In genomic region chr14:105893623-105893995, GRCm38 (mm10) we compare ENCODE assay signal across 9 mouse cellular contexts. TPM values are rescaled to one million over a fixed set of nuclear protein-coding genes. Genes with fewer than 3 reads are reported as not detected.
DNase-seq lines count a peak whose midpoint lies in the region; ATAC-seq and TF ChIP-seq lines count a peak whose summit lies in the region.
"Had no signal": no experiment of that assay in that cellular context is flagged by ENCODE, and none has a peak within 500 bp of the region (broad histone marks: within the 10 kb centered on the region; RNA-seq: fewer than 3 reads in every experiment).

No protein-coding gene starts in this region.

- peaks cover 32% of the 10 kb centered on the region for H3K4me1 ChIP-seq in hindbrain, embryonic 10.5 days (replicated peaks)

- intact Hi-C loops in gastrocnemius, adult 2 months (cut with DNase I) = loop anchor here (5.0 to 10.0 kb wide), 4 partner anchors 216 to 719 kb away; partner anchors contain the start of gene Rbm26
- intact Hi-C loops in left cerebral cortex, postnatal 36 days (cut with DNase I) = loop anchor here (5.0 kb wide), 1 partner anchor 111 kb away; no protein-coding TSS in a partner anchor

- 12% methylated on average over 9 of the region's 9 CpGs for WGBS in hindbrain, embryonic 10.5 days

- TF ChIP-seq CTCF in gastrocnemius, adult 2 months (IDR thresholded peaks at IDR 0.05) = no peak

- TF ChIP-seq POLR2A in myocyte (IDR thresholded peaks at IDR 0.05; ENCODE audit: insufficient read length, low read depth) = no peak

- peak overlapping the region; percentile 62 for H3ac ChIP-seq in myocyte (ENCODE audit: control insufficient read depth, insufficient read length)

- H3K27ac ChIP-seq in gastrocnemius, adult 2 months = peak overlapping the region; percentile 98
- H3K27ac ChIP-seq in hindbrain, embryonic 10.5 days = peak overlapping the region; percentile 96

- no peaks in the 10 kb centered on the region for H3K27me3 ChIP-seq in hindbrain, embryonic 10.5 days (ENCODE audit: insufficient read depth, poor library complexity, severe bottlenecking)
- H3K27me3 ChIP-seq in myocyte (ENCODE audit: control insufficient read depth, insufficient read depth, insufficient read length) = no peaks in the 10 kb centered on the region

- peaks cover 68% of the 10 kb centered on the region for H3K79me2 ChIP-seq in myocyte (ENCODE audit: control insufficient read depth, insufficient read depth)

- H3K36me3 ChIP-seq in hindbrain, embryonic 10.5 days = peaks cover 26% of the 10 kb centered on the region
- peaks cover 21% of the 10 kb centered on the region for H3K36me3 ChIP-seq in myocyte (ENCODE audit: control insufficient read depth, insufficient read depth)
- H3K36me3 ChIP-seq: G1E had no signal

- no peak for DNase-seq in gastrocnemius, adult 2 months
- DNase-seq in gastrocnemius, postnatal 25 days = no peak
- DNase-seq in 3T3-L1 (ENCODE audit: low read depth, low spot score) = peak; percentile 60
- peak; percentile 36 for DNase-seq in embryo, embryonic 9.5 days (ENCODE audit: extremely low spot score)
- peak; percentile 44 for DNase-seq in hindbrain, embryonic 10.5 days (ENCODE audit: low spot score)
- peak; percentile 48 to 56 for DNase-seq in left cerebral cortex, postnatal 36 days (ENCODE audit: low spot score in 2 of 2)

- no peak for ATAC-seq in megakaryocyte-erythroid progenitor cell, adult 5-6 weeks (replicated peaks; ENCODE audit: low FRiP score, low TSS enrichment, poor library complexity, severe bottlenecking)

- no peaks in the 10 kb centered on the region for H3K9me3 ChIP-seq in hindbrain, embryonic 10.5 days

- peak overlapping the region; percentile 90 for H3K4me2 ChIP-seq in myocyte (ENCODE audit: low read depth)

- peak overlapping the region; percentile 97 for H3K4me3 ChIP-seq in gastrocnemius, adult 2 months
- H3K4me3 ChIP-seq in hindbrain, embryonic 10.5 days = peak overlapping the region; percentile 74
- peak overlapping the region; percentile 97 for H3K4me3 ChIP-seq in myocyte

TF ChIP-seq in myocyte, 11 proteins besides CTCF, POLR2A, EP300 and RAD21:
- TF ChIP-seq TCF3 (IDR thresholded peaks at IDR 0.05; ENCODE audit: insufficient read length, low read depth) (no peak), POLR2AphosphoS2 (IDR thresholded peaks at IDR 0.05; ENCODE audit: insufficient read length, low read depth) (peak; percentile 57), USF1 (IDR thresholded peaks at IDR 0.05; ENCODE audit: low read depth) (no peak)
TF ChIP-seq in myocyte: peak in this region for 1.

RNA-seq across cellular contexts. Expression of gene Spry2, which starts 3.0 kb away (rescaled TPM):
- total RNA-seq in gastrocnemius, adult 2 months (2021) = 10 to 100 TPM; 16.8 to 21.8 TPM
- 10 to 100 TPM; 19.8 to 20.1 TPM for total RNA-seq in gastrocnemius, postnatal 25 days (2021)
- polyA plus RNA-seq in hindbrain, embryonic 10.5 days (2016; fragmentation: Nextera tagmentation; extraction: Ambion mirVana) = 30.1 and 31.7 TPM in 2 replicates
- total RNA-seq in left cerebral cortex, postnatal 36 days (2021) = 10 to 100 TPM; 92.0 to 97.1 TPM
- polyA plus RNA-seq in myocyte (2012; fragmentation: generic; extraction: Trizol) = 32.0 TPM
- total RNA-seq in megakaryocyte-erythroid progenitor cell, adult 5-6 weeks (2014; fragmentation: Nextera tagmentation) = 4.5 and 5.1 TPM in 2 replicates
- total RNA-seq in megakaryocyte-erythroid progenitor cell, adult 5-6 weeks (2017) = 4.7 and 7.1 TPM in 2 replicates
- polyA plus RNA-seq: G1E had no signal

Comparison
In these comparisons a context has a peak if more than half of its experiments do, and no peak if none do; other contexts are left out.
1. DNase-seq: peak in 3T3-L1 (single experiment), embryo, embryonic 9.5 days (single experiment), hindbrain, embryonic 10.5 days (single experiment) and left cerebral cortex, postnatal 36 days (2 of 2); none in gastrocnemius, adult 2 months (single experiment) and gastrocnemius, postnatal 25 days (single experiment).
2. RNA of gene Spry2, which starts 3.0 kb away (total RNA-seq): 92.0 to 97.1 TPM in left cerebral cortex, postnatal 36 days; 16.8 to 21.8 TPM in gastrocnemius, adult 2 months, 19.8 to 20.1 TPM in gastrocnemius, postnatal 25 days and 4.5 to 7.1 TPM in megakaryocyte-erythroid progenitor cell, adult 5-6 weeks; every median in the first group is over 4 times any median in the second.
3. Peak in every context shown above with its lines, with median percentiles within 50 percentile points of each other: H3K4me3 ChIP-seq.